Mouse (Mus musculus) heart, postnatal 0 days (tissue): ENCODE measurements around the gene Psmc3ip.

Source experiments
- CTCF ChIP-seq: IDR thresholded peaks from 2 replicates; pipeline ENCODE4 v1.5.1; 2016; ENCODE audit warnings: antibody characterized with exemption, control low read depth, low read depth
- EP300 ChIP-seq: IDR thresholded peaks from 2 replicates; pipeline ENCODE4 v1.6.1; 2016; ENCODE audit warnings: antibody characterized with exemption, low read depth

GRCm38 (mm10) chr11:101141088-101141487 is 45.9 kb upstream of the Psmc3ip start:
- TF ChIP-seq CTCF (no peak), EP300 (no peak)
